Mouse (Mus musculus): ENCODE measurements around the gene Osgep. TPM values are rescaled to one million over a fixed set of nuclear protein-coding genes. Genes with fewer than 3 reads are reported as not detected.
"Not testable (repeated sequence)": the region's sequence is repeated elsewhere in the genome, so short reads cannot be mapped to it uniquely, and the experiment has no call there.

Gene Osgep
- polyA plus RNA-seq, 1 experiment from 2014 or later, result 190 TPM

DNA sequence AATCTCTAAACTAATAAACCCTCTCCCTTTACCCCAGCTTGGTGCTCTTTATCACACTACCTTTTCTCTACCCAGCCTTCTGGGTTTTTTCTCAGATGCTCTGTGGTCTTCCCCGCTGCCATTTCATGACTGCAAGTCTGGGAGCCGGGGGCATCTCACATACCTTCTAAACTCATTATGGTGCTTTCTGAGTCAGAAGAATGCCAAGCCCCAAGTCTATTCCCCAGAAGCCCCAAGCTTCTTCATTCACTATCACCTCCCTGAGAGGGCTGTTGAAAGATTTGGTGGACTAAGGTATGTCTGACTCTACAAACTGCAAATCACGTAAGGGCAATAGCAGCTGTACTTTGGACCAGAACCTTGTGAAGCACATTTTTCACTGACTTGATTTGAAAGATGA lies 57.7 kb downstream of the Osgep start:
- 88% methylated on average over 3 of the region's 3 CpGs for WGBS
- no peak for DNase-seq (ENCODE audit: extremely low spot score, low spot score)
- H3K4me1 ChIP-seq, result peaks cover 13% of the 10 kb centered on the region

DNA sequence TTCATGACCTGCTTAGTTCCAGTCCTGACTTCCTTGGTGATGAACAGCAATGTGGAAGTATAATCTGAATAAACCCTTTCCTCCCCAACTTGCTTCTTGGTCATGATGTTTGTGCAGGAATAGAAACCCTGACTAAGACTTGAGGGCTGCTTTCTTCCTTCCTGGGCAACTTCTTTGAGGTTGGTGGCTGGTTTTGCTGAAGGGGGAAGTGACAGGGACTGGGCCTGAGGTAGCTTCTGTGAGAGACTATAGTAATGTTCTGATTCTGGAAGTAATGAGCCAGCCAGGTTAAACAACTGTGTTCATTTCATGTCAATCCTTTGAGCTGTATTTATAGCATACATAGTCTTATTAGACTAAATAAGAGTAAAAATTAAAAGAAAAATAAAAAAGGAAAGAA lies 59.7 kb downstream of the Osgep start:
- not testable (repeated sequence) for H3K27me3 ChIP-seq (ENCODE audit: poor library complexity, severe bottlenecking); DNase-seq (ENCODE audit: extremely low spot score, low spot score)
- H3K36me3 ChIP-seq (replicated peaks), result peaks cover 18% of the 10 kb centered on the region

More for the DNA sequence above, 57.7 kb downstream of the Osgep start:
- no peaks in the 10 kb centered on the region for H3K27me3 ChIP-seq (ENCODE audit: poor library complexity, severe bottlenecking)
- no peaks in the 10 kb centered on the region for H3K9me3 ChIP-seq
- H3K4me3 ChIP-seq, result no peak overlapping the region
- H3K27ac ChIP-seq, result no peak overlapping the region
- H3K36me3 ChIP-seq (replicated peaks), result peaks cover 9% of the 10 kb centered on the region

DNA sequence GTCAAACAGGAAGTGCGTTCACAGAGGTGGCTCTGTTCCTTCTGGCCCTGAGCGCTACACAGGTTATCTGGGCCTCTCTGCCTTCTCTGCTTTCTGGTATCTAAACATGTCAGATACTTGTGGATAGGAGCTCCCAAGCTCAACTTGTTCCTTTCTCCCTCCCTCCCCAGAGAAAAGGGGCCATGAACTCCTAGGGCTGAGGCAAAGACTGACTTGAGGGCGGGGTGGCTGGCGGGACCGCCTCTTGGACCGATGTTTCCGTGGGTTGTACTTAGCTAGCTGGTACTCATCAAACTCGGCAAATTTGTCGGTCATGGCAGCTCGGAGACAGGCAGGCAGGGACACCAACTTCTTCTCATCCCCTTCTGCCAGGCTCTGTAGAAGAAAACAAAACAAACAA lies 62.1 kb downstream of the Osgep start:
- Histone ChIP-seq H3K4me3 (no peak overlapping the region), H3K9me3 (no peaks in the 10 kb centered on the region), H3K27me3 (ENCODE audit: poor library complexity, severe bottlenecking) (no peaks in the 10 kb centered on the region), H3K4me1 (no peaks in the 10 kb centered on the region), H3K27ac (no peak overlapping the region), H3K36me3 (replicated peaks) (peaks cover 27% of the 10 kb centered on the region)
- no peak for DNase-seq (ENCODE audit: extremely low spot score, low spot score)
- WGBS, result 94% methylated on average over 10 of the region's 10 CpGs

More for the DNA sequence above, 59.7 kb downstream of the Osgep start:
- H3K4me3 ChIP-seq, H3K27ac ChIP-seq, H3K9me3 ChIP-seq, H3K4me1 ChIP-seq: not testable (repeated sequence)

Other genes starting within 250 kb of the Osgep start
- gene Olfr747, start 231.7 kb downstream of the Osgep start, polyA plus RNA-seq (2016; fragmentation: Nextera tagmentation; extraction: Ambion mirVana), result not detected in 2 replicates
- gene Olfr748, start 217.5 kb downstream of the Osgep start, polyA plus RNA-seq (2016; fragmentation: Nextera tagmentation; extraction: Ambion mirVana), result not detected in 2 replicates
- gene Olfr749, start 179.8 kb downstream of the Osgep start, polyA plus RNA-seq (2016; fragmentation: Nextera tagmentation; extraction: Ambion mirVana), result not detected in 2 replicates
- 107 and 109 TPM in 2 replicates for gene Ttc5, start 139.4 kb downstream of the Osgep start, polyA plus RNA-seq (2016; fragmentation: Nextera tagmentation; extraction: Ambion mirVana)
- not detected in 2 replicates for gene Ccnb1ip1, start 117.2 kb downstream of the Osgep start, polyA plus RNA-seq (2016; fragmentation: Nextera tagmentation; extraction: Ambion mirVana)
- gene Parp2, start 117.1 kb downstream of the Osgep start, polyA plus RNA-seq (2016; fragmentation: Nextera tagmentation; extraction: Ambion mirVana), result 76.7 and 84.4 TPM in 2 replicates
- 4.1 and 5.2 TPM in 2 replicates for gene Tep1, start 54.3 kb downstream of the Osgep start, polyA plus RNA-seq (2016; fragmentation: Nextera tagmentation; extraction: Ambion mirVana)
- gene Klhl33, start 27.4 kb downstream of the Osgep start, polyA plus RNA-seq (2016; fragmentation: Nextera tagmentation; extraction: Ambion mirVana), result 0.09 and 0.14 TPM in 2 replicates
- gene Apex1, start 75 bp upstream of the Osgep start, polyA plus RNA-seq (2016; fragmentation: Nextera tagmentation; extraction: Ambion mirVana), result 503 and 517 TPM in 2 replicates
- 44.8 and 45.3 TPM in 2 replicates for gene Pip4p1, start 6.0 kb upstream of the Osgep start, polyA plus RNA-seq (2016; fragmentation: Nextera tagmentation; extraction: Ambion mirVana)
- gene Pnp, start 6.2 kb upstream of the Osgep start, polyA plus RNA-seq (2016; fragmentation: Nextera tagmentation; extraction: Ambion mirVana), result 82.4 and 83.6 TPM in 2 replicates
- gene Gm49342, start 19.6 kb upstream of the Osgep start, polyA plus RNA-seq (2016; fragmentation: Nextera tagmentation; extraction: Ambion mirVana), result not detected in 2 replicates
- gene Pnp2, start 31.1 kb upstream of the Osgep start, polyA plus RNA-seq (2016; fragmentation: Nextera tagmentation; extraction: Ambion mirVana), result 0.73 and 1.3 TPM in 2 replicates
- gene Rnase10, start 82.9 kb upstream of the Osgep start, polyA plus RNA-seq (2016; fragmentation: Nextera tagmentation; extraction: Ambion mirVana), result not detected in 2 replicates
- gene Rnase9, start 117.0 kb upstream of the Osgep start, polyA plus RNA-seq (2016; fragmentation: Nextera tagmentation; extraction: Ambion mirVana), result not detected in 2 replicates
- not detected in 2 replicates for gene Rnase11, start 125.3 kb upstream of the Osgep start, polyA plus RNA-seq (2016; fragmentation: Nextera tagmentation; extraction: Ambion mirVana)
- gene Rnase12, start 132.8 kb upstream of the Osgep start, polyA plus RNA-seq (2016; fragmentation: Nextera tagmentation; extraction: Ambion mirVana), result not detected in 2 replicates
- gene Olfr750, start 149.5 kb upstream of the Osgep start, polyA plus RNA-seq (2016; fragmentation: Nextera tagmentation; extraction: Ambion mirVana), result not detected in 2 replicates
- 6.6 and 6.8 TPM in 2 replicates for gene Rnase4, start 166.2 kb upstream of the Osgep start, polyA plus RNA-seq (2016; fragmentation: Nextera tagmentation; extraction: Ambion mirVana)
- gene Ang, start 166.3 kb upstream of the Osgep start, polyA plus RNA-seq (2016; fragmentation: Nextera tagmentation; extraction: Ambion mirVana), result 1.7 and 1.9 TPM in 2 replicates
- gene Eddm3b, start 189.5 kb upstream of the Osgep start, polyA plus RNA-seq (2016; fragmentation: Nextera tagmentation; extraction: Ambion mirVana), result 0.28 TPM in 1 of 2 replicates, not detected in the other
- 0.26 and 0.30 TPM in 2 replicates for gene Rnase6, start 199.0 kb upstream of the Osgep start, polyA plus RNA-seq (2016; fragmentation: Nextera tagmentation; extraction: Ambion mirVana)
- gene Rnase1, start 221.9 kb upstream of the Osgep start, polyA plus RNA-seq (2016; fragmentation: Nextera tagmentation; extraction: Ambion mirVana), result not detected in 2 replicates
- not detected in 2 replicates for gene Rnase2b, start 237.4 kb upstream of the Osgep start, polyA plus RNA-seq (2016; fragmentation: Nextera tagmentation; extraction: Ambion mirVana)

Measured in forebrain, embryonic 10.5 days (tissue).